8 mouse cellular contexts compared by ENCODE assay signal in the genomic region with DNA sequence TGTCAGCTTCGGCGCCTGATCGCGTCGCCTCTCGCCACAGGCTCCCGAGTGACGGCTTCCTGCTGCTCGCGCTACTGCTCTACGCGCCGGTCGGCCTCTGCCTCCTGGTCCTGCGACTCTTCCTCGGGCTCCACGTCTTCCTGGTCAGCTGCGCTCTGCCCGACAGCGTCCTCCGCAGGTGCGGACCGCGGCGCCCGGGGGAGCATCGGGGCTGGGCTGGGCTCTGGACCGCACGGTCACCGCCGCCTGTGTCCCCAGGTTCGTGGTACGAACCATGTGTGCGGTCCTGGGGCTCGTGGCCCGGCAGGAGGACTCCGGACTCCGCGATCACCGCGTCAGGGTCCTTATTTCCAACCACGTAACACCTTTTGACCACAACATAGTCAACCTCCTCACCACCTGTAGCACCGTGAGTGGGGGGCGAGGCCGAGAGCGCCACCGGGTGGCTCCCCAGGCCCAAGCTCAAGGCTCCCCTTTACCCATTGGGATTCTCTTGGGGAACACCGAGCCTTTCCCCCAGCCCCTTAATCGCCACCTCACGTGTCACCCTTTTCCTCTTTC. TPM values are rescaled to one million over a fixed set of nuclear protein-coding genes. Genes with fewer than 3 reads are reported as not detected.
DNase-seq lines count a peak whose midpoint lies in the region; ATAC-seq lines count a peak whose summit lies in the region.

A gene (minus strand): TSS at position 403 of the 561 bp plus-strand sequence.

- no peaks in the 10 kb centered on the region for H3K27me3 ChIP-seq in forebrain, embryonic 15.5 days

- H3K4me1 ChIP-seq in forebrain, embryonic 15.5 days, result peaks cover 29% of the 10 kb centered on the region

- peak within 1 kb of the TSS; percentile 89 for H3K9ac ChIP-seq in forebrain, embryonic 15.5 days (replicated peaks)

- DNase-seq in adrenal gland, adult 18-20 months (ENCODE audit: low spot score in 2 of 2), result no peak
- DNase-seq in adrenal gland, adult (ENCODE audit: inconsistent age in 2 of 2, low spot score in 1 of 2), result no peak
- no peak for DNase-seq in adrenal gland, adult 2 months
- DNase-seq in left cerebral cortex, postnatal 25 days (ENCODE audit: low spot score in 2 of 2), result no peak
- DNase-seq in thymus, postnatal 10 days (ENCODE audit: low spot score in 2 of 2), result peak; percentile 56 to 58

- H3K4me3 ChIP-seq in forebrain, embryonic 15.5 days, result peak within 1 kb of the TSS; percentile 75

- intact Hi-C loops in left cerebral cortex, postnatal 25 days (cut with DNase I), result loop anchor here (1.0 kb wide), 3 partner anchors 23 to 58 kb away; no protein-coding TSS in a partner anchor

- WGBS in forebrain, embryonic 15.5 days, result under 1% methylated on average over 50 of the region's 50 CpGs

- ATAC-seq in forebrain, embryonic 15.5 days (replicated peaks), result peak; percentile 21
- ATAC-seq in hematopoietic stem cell, adult 5-6 weeks (replicated peaks in 1 of 2; ENCODE audit: insufficient read depth in 1 of 2, low FRiP score in 2 of 2, low TSS enrichment in 1 of 2, low read depth in 1 of 2, poor library complexity in 2 of 2, severe bottlenecking in 2 of 2), result peak in 1 of 2 experiments; percentile 2; a peak in 1 of 4 replicates
- no peak for ATAC-seq in megakaryocyte-erythroid progenitor cell, adult 5-6 weeks (replicated peaks; ENCODE audit: low FRiP score, low TSS enrichment, poor library complexity, severe bottlenecking)

- H3K27ac ChIP-seq in forebrain, embryonic 15.5 days (replicated peaks), result peak within 1 kb of the TSS; percentile 85

- peak within 1 kb of the TSS; percentile 71 for H3K4me2 ChIP-seq in forebrain, embryonic 15.5 days (replicated peaks)

- H3K36me3 ChIP-seq in forebrain, embryonic 15.5 days, result peaks cover 25% of the 10 kb centered on the region

- H3K9me3 ChIP-seq in forebrain, embryonic 15.5 days, result no peaks in the 10 kb centered on the region

RNA-seq across cellular contexts. Expression of the gene that starts here (rescaled TPM):
- 10 to 100 TPM; 44.0 to 55.2 TPM for total RNA-seq in adrenal gland, adult 18-20 months (2021)
- 10 to 100 TPM; 42.6 to 63.6 TPM for total RNA-seq in adrenal gland, adult 2 months (2021)
- 74.2 and 89.8 TPM in 2 replicates for polyA plus RNA-seq in adrenal gland, adult 2 months (2012; rRNA removed)
- 69.9 and 71.0 TPM in 2 replicates for polyA plus RNA-seq in forebrain, embryonic 15.5 days (2015; fragmentation: Nextera tagmentation; extraction: Ambion mirVana)
- total RNA-seq in hematopoietic stem cell, adult 5-6 weeks (2017), result 42.7 and 43.3 TPM in 2 replicates
- 10 to 100 TPM; 42.9 to 45.4 TPM for total RNA-seq in left cerebral cortex, postnatal 25 days (2021)
- total RNA-seq in megakaryocyte-erythroid progenitor cell, adult 5-6 weeks (2014; fragmentation: Nextera tagmentation), result 225 and 296 TPM in 2 replicates
- 97.5 and 128 TPM in 2 replicates for total RNA-seq in megakaryocyte-erythroid progenitor cell, adult 5-6 weeks (2017)

Comparison
In these comparisons a context has a peak if more than half of its experiments do, and no peak if none do; other contexts are left out.
1. DNase-seq: peak in thymus, postnatal 10 days (2 of 2); none in adrenal gland, adult 18-20 months (0 of 2), adrenal gland, adult (0 of 2), adrenal gland, adult 2 months (single experiment) and left cerebral cortex, postnatal 25 days (0 of 2).